Mouse (Mus musculus) mouse embryonic stem cell (cell line): ENCODE measurements around the gene Krtap4-1.
"Not testable (repeated sequence)": the region's sequence is repeated elsewhere in the genome, so short reads cannot be mapped to it uniquely, and the experiment has no call there.

ENCODE experiments used
- in situ Hi-C, 2 experiments: fragments of 300-500 bp; cut with MboI; formaldehyde crosslinking; loops; 1 replicate in 1 of 2; 3 replicates in 1 of 2; pipeline ENCODE4 v1.14.3; 2019 to 2020; ENCODE audit warnings: low sequenced_read_pairs in 2 of 2, low pct_unique_long_range_greater_than_20kb in 1 of 2, mixed read lengths in 1 of 2; ENCODE audit not compliant: unreplicated experiment in 1 of 2

Gene Krtap4-1

DNA sequence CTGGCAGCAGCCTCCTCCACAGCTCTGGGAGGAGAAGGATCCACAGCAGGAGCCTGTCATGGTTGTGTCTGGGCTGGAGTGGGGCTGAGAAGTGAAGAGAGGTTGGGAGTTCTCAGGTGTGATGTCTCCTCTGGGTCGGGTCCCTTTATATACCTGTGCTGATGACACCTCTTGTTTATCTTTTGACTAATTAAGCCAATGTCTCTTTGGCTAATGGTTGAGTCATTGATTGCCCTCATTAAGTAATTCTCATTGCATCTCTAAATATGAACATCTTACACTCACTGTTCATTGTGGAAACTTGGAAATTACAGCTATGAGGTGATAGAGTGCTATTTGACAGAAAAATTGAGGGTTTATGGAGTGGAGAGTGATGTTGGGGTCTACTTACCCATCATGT, 24.8 kb downstream of the Krtap4-1 start, which contains the start of gene Gm11938:
TSS of gene Gm11938 (minus strand) at position 101 of the 400 bp plus-strand sequence.
- in situ Hi-C loops, result not testable (repeated sequence)

DNA sequence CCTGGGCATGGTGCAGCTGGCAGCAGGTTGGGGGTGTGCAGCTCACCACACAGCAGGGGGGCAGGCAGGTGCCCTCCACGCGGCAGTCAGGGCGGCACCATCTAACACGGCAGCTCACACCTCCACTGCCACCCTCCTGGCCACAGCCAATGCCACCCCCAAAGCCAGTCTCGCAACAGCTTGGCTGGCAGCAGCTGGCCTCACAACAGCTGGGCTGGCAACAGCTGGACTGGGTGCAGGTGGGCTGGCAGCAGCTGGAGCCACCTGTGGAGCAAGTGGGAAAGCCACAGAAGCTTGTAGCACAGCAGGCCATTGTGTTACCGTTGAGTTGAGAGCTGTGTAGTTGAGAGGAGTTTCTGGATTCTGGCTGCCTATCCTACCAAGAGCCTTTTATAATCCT, 30.3 kb downstream of the Krtap4-1 start, which contains the start of gene Krtap9-3:
TSS of gene Krtap9-3 (minus strand) at position 364 of the 400 bp plus-strand sequence.
- in situ Hi-C loops, result not testable (repeated sequence)

DNA sequence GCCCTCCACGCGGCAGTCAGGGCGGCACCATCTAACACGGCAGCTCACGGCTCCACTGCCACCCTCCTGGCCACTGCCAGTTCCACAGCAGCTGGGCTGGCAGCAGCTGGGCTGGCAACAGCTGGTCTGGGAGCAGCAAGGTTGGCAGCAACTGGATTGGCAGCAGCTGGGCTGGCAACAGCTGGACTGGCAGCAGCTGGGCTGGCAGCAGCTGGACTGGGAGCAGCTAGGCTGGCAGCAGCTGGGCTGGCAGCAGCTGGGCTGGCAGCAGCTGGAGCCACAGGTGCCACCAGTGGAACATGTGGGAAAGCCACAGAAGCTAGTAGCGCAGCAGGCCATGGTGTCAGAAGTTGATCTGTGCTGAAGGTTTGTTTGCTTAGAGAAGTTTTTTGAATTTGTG, 37.1 kb downstream of the Krtap4-1 start, which contains the start of gene Krtap1-3:
TSS of gene Krtap1-3 (minus strand) at position 359 of the 400 bp plus-strand sequence.
- in situ Hi-C loops, result no loop called here

DNA sequence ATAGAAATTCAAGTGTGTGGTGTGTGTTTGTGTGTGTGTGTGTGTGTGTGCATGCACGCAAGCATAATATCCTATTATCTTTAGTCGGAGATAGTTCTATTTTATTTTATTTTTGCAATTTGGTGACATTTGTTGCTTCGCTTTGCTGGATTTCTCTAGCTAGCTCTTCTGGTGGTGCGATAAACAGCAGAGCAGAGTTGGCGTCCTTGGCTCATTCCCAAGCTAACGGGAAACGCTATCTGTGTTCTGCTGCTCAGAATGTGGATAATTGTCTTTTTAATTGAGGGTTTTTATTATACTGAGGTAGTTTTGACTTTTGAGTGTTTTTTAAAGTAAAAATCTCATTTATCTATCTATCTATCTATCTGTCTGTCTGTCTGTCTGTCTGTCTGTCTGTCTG, 42.9 kb downstream of the Krtap4-1 start:
- in situ Hi-C loops, result no loop called here

DNA sequence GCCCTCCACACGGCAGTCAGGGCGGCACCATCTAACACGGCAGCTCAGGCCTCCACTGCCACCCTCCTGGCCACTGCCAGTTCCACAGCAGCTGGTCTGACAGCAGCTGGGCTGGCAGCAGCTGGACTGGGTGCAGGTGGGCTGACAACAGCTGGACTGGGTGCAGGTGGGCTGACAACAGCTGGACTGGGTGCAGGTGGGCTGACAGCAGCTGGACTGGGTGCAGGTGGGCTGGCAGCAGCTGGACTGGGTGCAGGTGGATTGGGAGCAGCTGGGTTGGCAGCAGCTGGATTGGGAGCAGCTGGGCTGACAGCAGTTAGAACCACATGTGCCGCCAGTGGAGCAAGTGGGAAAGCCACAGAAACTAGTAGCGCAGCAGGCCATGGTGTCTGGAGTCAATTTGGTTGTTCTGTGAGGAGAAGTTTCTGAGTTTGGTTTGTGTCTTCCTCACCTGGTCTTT, 44.8 kb downstream of the Krtap4-1 start, which contains the start of gene Krtap1-4:
TSS of gene Krtap1-4 (minus strand) at position 410 of the 460 bp plus-strand sequence.
- in situ Hi-C loops, result no loop called here

DNA sequence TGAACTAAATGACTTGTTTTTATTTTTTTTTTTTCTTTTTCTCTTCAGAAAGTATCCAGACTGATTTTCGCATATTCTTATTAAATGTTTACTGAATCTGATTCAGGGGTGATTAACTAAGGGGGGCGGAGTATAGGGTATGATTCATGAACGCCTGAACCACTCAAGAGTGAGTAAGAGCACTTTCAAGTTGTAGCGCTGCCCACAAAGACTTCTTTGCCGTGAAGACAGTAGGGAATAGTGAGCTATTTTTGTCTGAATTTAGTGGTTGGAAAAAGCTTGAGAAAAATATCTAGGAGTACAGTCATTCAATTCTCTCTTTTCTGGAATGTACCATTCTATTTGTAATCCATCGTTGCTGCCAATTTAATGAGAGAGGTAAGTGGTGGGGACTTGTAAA, 46.5 kb downstream of the Krtap4-1 start:
- in situ Hi-C loops, result no loop called here

DNA sequence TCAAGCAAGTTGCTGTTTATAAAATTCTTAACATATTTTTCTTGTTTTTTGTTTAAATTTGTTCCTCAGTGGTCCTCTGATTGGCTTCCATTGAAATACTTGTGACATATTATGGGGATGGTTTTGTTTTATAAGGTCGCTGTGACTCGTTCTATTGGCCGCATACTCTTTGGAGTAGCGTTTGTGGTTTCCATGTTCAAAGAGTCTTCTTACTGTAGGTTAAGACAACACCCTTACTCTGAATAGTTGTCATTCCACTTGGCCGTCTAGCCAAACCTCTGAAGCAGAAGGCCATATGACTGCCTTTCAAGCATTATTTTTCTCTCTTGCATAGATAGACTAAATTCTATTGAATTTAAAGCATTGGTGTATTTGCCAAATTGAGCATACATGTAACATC, 47.0 kb downstream of the Krtap4-1 start:
- in situ Hi-C loops, result no loop called here

DNA sequence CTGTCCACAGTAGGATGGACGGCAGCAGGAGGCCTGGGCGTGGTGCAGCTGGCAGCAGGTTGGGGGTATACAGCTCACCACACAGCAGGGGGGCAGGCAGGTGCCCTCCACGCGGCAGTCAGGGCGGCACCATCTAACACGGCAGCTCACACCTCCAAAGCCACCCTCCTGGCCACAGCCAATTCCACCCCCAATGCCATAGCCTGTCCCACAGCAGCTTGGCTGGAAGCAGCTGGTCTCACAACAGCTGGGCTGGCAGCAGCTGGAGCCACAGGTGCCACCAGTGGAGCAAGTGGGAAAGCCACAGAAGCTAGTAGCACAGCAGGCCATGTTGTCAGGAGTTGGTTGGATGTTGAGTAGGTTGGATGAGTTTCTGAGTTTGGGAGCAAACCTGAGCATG, 47.4 kb downstream of the Krtap4-1 start, which contains the start of gene Krtap1-5:
TSS of gene Krtap1-5 (minus strand) at position 381 of the 400 bp plus-strand sequence.
- in situ Hi-C loops, result no loop called here
